Mouse (Mus musculus) lung, postnatal 10 days (tissue): Measurements from ENCODE around the gene Lrmda.

Source experiments
- DNase-seq: peaks from one replicate; pipeline ENCODE4 v3.0.0; 2021

Lrmda gene

GRCm38 (mm10) chr14:22167285-22167684 is 147.8 kb downstream of the Lrmda start:
- no peak for DNase-seq

GRCm38 (mm10) chr14:22168077-22168794 is 148.7 kb downstream of the Lrmda start:
- no peak for DNase-seq

- DNase-seq = no peak
Measured at GRCm38 (mm10) chr14:22168795-22169568, 149.5 kb downstream of the Lrmda start.

DNA sequence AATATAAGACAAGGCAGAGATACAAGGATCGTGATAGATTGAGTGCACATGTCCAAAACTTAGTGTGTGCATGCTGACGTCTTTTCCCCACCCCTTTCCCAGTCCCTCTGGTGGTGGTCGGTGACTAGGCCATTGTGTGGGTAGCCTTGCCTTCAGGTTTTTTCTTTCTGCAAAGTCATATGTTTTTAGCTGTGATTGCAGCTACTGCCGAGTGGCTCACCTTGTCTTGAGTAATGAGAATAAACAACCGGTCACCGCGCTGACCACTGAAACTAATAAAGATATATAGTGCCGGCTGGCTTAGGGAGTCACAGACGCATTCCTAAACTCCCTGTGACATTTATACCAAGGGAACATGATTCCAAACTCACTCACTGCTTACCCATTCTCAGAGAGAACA is 155.2 kb downstream of the Lrmda start:
- no peak for DNase-seq

GRCm38 (mm10) chr14:22179761-22180160 is 160.2 kb downstream of the Lrmda start:
- DNase-seq = no peak

- no peak for DNase-seq
Measured at GRCm38 (mm10) chr14:22181508-22181907, 162.0 kb downstream of the Lrmda start.

- no peak for DNase-seq
Measured at GRCm38 (mm10) chr14:22183195-22183594, 163.7 kb downstream of the Lrmda start.

DNA sequence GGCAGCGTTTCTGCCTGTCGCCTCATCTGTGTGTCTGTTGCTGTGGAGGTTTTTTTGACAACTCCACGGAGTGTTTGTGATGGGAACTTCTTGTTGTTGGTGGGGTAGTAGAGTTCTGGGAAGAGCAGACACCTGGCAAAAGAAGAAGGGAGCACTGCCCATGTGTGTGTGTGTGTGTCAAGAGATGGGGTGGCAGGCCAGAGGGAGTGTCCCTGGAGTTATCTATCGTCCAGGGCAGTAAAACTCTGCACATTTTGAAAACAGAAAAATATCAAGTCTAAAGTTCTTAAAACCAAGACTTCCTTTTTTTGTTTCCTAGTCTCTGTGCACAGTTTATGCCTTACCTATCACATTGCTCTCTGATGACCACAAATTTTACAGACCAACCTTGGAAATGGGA is 165.9 kb downstream of the Lrmda start:
- DNase-seq = no peak

GRCm38 (mm10) chr14:22190111-22190510 is 170.6 kb downstream of the Lrmda start:
- no peak for DNase-seq

GRCm38 (mm10) chr14:22192185-22192584 is 172.7 kb downstream of the Lrmda start:
- DNase-seq = no peak

DNA sequence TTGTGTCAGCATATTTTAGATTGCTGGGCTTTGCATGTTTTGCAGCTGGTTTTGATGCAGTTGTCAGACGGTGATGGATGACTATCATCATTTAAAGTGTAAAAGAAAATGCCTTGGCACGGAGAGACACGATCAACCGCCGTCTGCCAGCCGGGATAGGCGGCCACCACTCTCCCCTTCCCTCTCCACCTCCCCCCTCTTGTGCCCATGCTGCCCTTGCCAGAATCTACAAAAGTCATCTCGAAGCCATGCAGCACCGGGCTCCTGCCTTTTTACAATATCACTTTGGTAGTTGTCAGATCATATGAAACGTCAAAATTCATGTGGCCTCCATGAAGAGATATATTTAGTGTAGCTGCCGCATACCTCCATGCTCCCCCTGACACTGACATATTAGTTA is 178.5 kb downstream of the Lrmda start:
- DNase-seq = no peak

GRCm38 (mm10) chr14:22198641-22199425 is 179.3 kb downstream of the Lrmda start:
- DNase-seq = peak; percentile 54

DNA sequence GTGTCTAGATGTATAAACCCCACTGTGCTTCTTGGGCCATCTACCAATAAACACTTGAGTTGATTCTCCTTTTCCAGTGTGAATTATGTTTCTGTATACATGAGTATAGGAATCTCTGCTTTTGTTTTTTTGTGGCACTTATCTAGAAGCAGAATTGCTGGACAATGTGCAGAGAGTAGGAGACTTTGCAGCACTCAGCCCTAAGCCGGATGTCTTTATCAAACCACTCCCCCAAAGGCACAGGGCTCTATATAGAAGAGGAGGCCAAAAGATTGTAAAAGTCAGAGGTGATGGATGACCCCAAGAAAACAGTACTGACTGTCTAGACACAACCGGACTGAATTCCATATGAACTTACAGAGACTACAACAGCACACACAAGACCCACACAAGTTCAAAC is 182.2 kb downstream of the Lrmda start:
- no peak for DNase-seq

DNA sequence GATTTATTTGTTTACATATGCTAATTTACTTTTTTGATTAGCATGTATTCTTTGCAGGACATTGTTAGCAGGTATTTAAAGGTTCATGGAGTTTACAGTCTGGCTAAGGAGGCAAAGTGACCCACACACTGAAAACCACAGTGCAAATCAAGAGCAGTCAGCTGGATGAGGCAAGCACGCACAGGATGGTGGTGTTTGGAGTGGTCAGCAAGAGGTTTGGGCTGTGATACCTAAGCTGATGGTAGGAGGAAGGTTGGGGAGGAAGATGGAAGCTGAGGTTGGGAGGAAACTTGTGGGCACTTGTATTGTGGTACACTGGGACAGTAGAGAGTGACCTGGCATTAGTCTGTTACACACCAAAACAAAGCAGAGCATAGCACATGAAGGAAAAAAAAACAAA is 191.1 kb downstream of the Lrmda start:
- no peak for DNase-seq

DNA sequence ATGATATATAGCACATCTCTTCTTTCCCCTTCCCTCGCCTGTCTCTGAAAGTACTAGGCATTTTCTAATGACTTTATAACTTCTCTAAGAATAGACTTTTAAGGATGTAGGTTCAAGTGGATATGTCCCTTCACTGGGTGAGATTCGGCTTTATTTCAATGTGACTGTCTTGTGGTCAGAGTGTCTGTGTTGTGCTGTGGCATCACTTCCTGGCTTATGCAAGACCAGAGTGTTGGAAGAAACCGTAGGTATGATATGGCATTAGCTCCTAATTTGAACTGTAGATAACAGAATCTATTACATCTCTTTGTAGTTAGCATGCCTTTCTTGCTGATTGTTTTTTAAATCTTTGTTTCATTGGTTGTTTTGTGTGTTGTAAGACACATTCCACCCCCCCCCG is 198.7 kb downstream of the Lrmda start:
- DNase-seq = no peak

DNA sequence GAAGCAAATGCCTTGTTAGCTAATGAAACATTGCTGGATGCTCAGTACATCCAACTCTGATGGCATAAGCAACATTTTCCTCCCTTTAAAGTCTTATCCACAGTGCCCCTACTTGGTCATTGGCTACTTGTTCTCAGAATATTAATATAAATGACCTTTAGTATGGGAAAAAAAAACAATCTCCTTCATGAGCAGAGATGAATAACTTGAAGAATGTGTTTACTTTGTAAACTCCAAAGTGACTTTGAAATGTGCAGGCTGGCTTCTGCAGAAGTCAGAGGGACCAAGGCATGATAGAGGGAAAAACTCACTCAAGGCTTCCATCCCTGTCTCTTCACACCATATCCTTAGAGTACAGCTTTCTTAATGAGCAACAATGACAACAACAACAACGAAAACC is 202.5 kb downstream of the Lrmda start:
- DNase-seq = peak; percentile 54

DNA sequence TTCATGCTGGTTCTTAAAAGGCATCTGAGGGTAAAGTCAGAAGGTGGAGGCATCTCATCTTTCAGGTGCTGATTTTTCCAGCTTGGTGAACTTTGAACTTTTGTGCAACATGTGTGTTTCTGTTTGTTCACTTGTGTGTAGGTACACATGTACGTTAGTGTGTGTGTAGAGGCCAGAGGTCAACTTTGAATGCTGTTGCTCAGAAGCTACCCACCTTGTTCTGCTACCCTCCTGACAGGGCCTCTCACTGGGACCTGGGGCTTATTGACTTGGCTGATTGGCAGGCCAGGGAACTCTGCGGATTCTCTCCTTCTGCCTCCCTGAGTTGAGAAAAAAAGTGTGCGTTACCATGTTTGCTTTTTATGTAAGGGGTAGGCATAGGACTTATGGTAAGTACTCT is 203.1 kb downstream of the Lrmda start:
- no peak for DNase-seq

DNA sequence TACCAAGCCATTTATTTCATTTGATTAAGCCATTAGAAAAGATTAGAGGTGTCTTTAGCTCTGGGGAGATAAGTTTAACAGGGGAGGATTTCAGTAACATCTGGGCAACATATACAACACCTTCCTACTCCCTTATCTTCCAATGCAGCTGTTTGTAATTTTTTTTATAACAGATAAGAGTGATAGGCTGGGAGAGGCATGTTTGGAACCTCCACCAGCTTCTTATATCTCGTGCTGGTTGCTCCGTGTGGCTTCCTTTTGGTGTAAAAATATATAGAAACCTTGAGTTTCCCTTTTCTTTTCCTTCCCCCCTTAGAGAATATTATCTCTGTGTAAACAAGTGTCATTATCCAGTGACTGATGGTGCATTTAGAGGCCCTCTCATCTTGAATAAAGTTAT is 206.7 kb downstream of the Lrmda start:
- DNase-seq = no peak

DNA sequence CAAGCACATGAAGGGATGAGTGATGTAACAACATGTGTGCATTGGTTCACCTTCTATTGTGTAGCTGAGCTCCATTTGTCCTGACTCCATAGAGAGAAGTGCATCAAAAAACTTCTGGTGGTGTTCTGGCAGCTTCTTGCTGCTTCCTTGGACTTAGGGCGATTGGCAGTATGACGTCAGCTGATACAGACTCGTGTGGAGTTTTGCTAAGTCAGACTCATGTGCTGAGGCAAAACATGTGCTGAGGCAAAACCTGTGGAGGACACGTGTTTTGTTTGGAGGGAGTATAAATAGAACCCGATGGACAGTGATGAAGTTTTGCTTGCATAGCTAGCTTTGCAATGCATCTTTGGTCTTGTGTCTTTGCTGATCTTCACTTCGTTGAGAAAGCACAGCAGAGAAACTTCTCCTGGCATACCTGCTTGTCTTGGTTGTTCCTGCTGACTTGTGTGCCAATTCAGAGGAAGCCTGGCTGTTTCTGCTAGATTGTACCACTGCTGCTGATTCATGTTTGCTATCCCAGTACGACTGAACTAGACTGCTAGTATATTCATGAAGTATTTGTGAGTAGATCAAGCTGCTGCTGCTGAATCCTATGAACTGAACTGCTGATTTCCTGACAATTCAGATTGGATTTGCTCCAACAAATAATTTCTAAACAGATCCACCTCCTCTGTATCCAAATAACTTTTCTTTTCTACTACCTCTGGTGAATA is 208.9 kb downstream of the Lrmda start:
- DNase-seq = peak; percentile 6

- DNase-seq = no peak
Measured at GRCm38 (mm10) chr14:22240315-22240714, 220.8 kb downstream of the Lrmda start.

- DNase-seq = no peak
Measured at GRCm38 (mm10) chr14:22255458-22255857, 235.9 kb downstream of the Lrmda start.

DNA sequence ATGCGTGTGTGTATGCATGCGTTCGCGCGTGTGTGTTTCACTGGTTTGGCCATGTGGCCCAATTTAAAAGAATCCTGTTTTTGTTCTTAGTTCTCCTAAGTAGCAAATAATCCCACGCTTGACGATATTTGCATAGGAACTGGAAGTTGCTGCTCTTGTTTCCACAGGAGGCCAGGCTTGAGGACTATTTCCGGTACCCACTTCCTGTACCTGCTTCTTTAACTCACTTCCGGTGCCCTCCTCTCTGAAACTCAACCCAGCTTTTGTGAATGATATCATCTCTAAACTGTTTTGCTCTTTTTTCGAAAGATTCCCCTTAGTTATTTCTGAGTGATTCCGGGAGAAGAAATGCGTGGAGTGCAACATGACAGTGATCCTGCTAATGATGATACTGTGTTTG is 236.8 kb downstream of the Lrmda start:
- no peak for DNase-seq
